Mouse (Mus musculus): ENCODE results near the gene Uqcc3. TPM values are rescaled to one million over a fixed set of nuclear protein-coding genes. Genes with fewer than 3 reads are reported as not detected.
"Not testable (repeated sequence)": the region's sequence is repeated elsewhere in the genome, so short reads cannot be mapped to it uniquely, and the experiment has no call there.

Uqcc3 gene
- polyA plus RNA-seq, 1 experiment from 2014 or later, result 94.5 TPM

- WGBS, result 90% methylated on average over 7 of the region's 7 CpGs
- Histone ChIP-seq H3K27me3 (ENCODE audit: insufficient read depth, low read length) (no peaks in the 10 kb centered on the region), H3K9ac (ENCODE audit: low read depth, low read length) (no peak overlapping the region), H3K27ac (no peak overlapping the region), H3K36me3 (ENCODE audit: insufficient read depth, low read length) (peaks cover 31% of the 10 kb centered on the region), H3K9me3 (replicated peaks; ENCODE audit: low read length) (no peaks in the 10 kb centered on the region), H3K4me2 (ENCODE audit: low read length) (no peak overlapping the region), H3K4me3 (replicated peaks; ENCODE audit: low read depth, low read length) (no peak overlapping the region), H3K4me1 (replicated peaks; ENCODE audit: insufficient read depth, low read length) (0 out of 2 replicates have a peak, but pooled peaks cover 5% of the 10 kb centered on the region)
- DNase-seq (ENCODE audit: low spot score) (no peak), ATAC-seq (replicated peaks; ENCODE audit: low FRiP score, low read depth) (no peak)
- TF ChIP-seq CTCF (IDR thresholded peaks at IDR 0.05; ENCODE audit: low read depth), result no peak
Measured at GRCm38 (mm10) chr19:8875031-8875430, 5.7 kb downstream of the Uqcc3 start.

- Histone ChIP-seq H3K36me3 (ENCODE audit: insufficient read depth, low read length) (peaks cover 31% of the 10 kb centered on the region), H3K4me3 (replicated peaks; ENCODE audit: low read depth, low read length) (peak overlapping the region; percentile 96), H3K4me1 (replicated peaks; ENCODE audit: insufficient read depth, low read length) (0 out of 2 replicates have a peak, but pooled peaks cover 5% of the 10 kb centered on the region), H3K9me3 (replicated peaks; ENCODE audit: low read length) (no peaks in the 10 kb centered on the region), H3K4me2 (ENCODE audit: low read length) (peak overlapping the region; percentile 80), H3K27me3 (ENCODE audit: insufficient read depth, low read length) (no peaks in the 10 kb centered on the region), H3K9ac (ENCODE audit: low read depth, low read length) (peak overlapping the region; percentile 96), H3K27ac (peak overlapping the region; percentile 90)
- 63% methylated on average over 10 of the region's 10 CpGs for WGBS
- DNase-seq (ENCODE audit: low spot score), result no peak
- no peak for ATAC-seq (replicated peaks; ENCODE audit: low FRiP score, low read depth)
- no peak for TF ChIP-seq CTCF (IDR thresholded peaks at IDR 0.05; ENCODE audit: low read depth)
Measured at GRCm38 (mm10) chr19:8872266-8872840, 8.4 kb downstream of the Uqcc3 start.

- WGBS, result 1% methylated on average over 51 of the region's 59 CpGs
- no peak for TF ChIP-seq CTCF (IDR thresholded peaks at IDR 0.05; ENCODE audit: low read depth)
- H3K36me3 ChIP-seq (ENCODE audit: insufficient read depth, low read length), result peaks cover 24% of the 10 kb centered on the region
- H3K27me3 ChIP-seq (ENCODE audit: insufficient read depth, low read length), result no peaks in the 10 kb centered on the region
- H3K9ac ChIP-seq (ENCODE audit: low read depth, low read length), result peak within 1 kb of the TSS; percentile 96
- no peaks in the 10 kb centered on the region for H3K9me3 ChIP-seq (replicated peaks; ENCODE audit: low read length)
- DNase-seq (ENCODE audit: low spot score) (peak; percentile 99), ATAC-seq (replicated peaks; ENCODE audit: low FRiP score, low read depth) (peak; percentile 96)
- H3K4me2 ChIP-seq (ENCODE audit: low read length), result peak within 1 kb of the TSS; percentile 80
- H3K4me3 ChIP-seq (replicated peaks; ENCODE audit: low read depth, low read length), result peak within 1 kb of the TSS; percentile 96
- H3K27ac ChIP-seq, result peak within 1 kb of the TSS; percentile 90
- 0 out of 2 replicates have a peak, but pooled peaks cover 5% of the 10 kb centered on the region for H3K4me1 ChIP-seq (replicated peaks; ENCODE audit: insufficient read depth, low read length)
Measured at GRCm38 (mm10) chr19:8871267-8872186, 9.2 kb downstream of the Uqcc3 start, which contains the start of gene Ubxn1. TSS of gene Ubxn1 (plus strand) at chr19:8871496.

- Histone ChIP-seq H3K9me3 (replicated peaks; ENCODE audit: low read length) (no peaks in the 10 kb centered on the region), H3K4me1 (replicated peaks; ENCODE audit: insufficient read depth, low read length) (0 out of 2 replicates have a peak, but pooled peaks cover 5% of the 10 kb centered on the region), H3K27ac (peak overlapping the region; percentile 60), H3K4me3 (replicated peaks; ENCODE audit: low read depth, low read length) (peak overlapping the region; percentile 96), H3K36me3 (ENCODE audit: insufficient read depth, low read length) (peaks cover 20% of the 10 kb centered on the region), H3K9ac (ENCODE audit: low read depth, low read length) (peak overlapping the region; percentile 96; the same call in 1 of the 2 replicates), H3K27me3 (ENCODE audit: insufficient read depth, low read length) (no peaks in the 10 kb centered on the region), H3K4me2 (ENCODE audit: low read length) (peak overlapping the region; percentile 51)
- ATAC-seq (replicated peaks; ENCODE audit: low FRiP score, low read depth) (no peak), DNase-seq (ENCODE audit: low spot score) (no peak)
- WGBS, result 47% methylated on average over 9 of the region's 9 CpGs
- no peak for TF ChIP-seq CTCF (IDR thresholded peaks at IDR 0.05; ENCODE audit: low read depth)
Measured at GRCm38 (mm10) chr19:8870838-8871237, 9.9 kb downstream of the Uqcc3 start.

GRCm38 (mm10) chr19:8870381-8870780 lies 10.3 kb downstream of the Uqcc3 start:
- H3K27me3 ChIP-seq (ENCODE audit: insufficient read depth, low read length); H3K4me1 ChIP-seq (replicated peaks; ENCODE audit: insufficient read depth, low read length); DNase-seq (ENCODE audit: low spot score); H3K9me3 ChIP-seq (replicated peaks; ENCODE audit: low read length); H3K4me3 ChIP-seq (replicated peaks; ENCODE audit: low read depth, low read length); ATAC-seq (replicated peaks; ENCODE audit: low FRiP score, low read depth); H3K27ac ChIP-seq: not testable (repeated sequence)
- H3K36me3 ChIP-seq (ENCODE audit: insufficient read depth, low read length), result peaks cover 20% of the 10 kb centered on the region
- WGBS, result 76% methylated on average over 3 of the region's 3 CpGs
- 0 out of 2 replicates have a peak overlapping the region, but pooled peaks have one; percentile 96 for H3K9ac ChIP-seq (ENCODE audit: low read depth, low read length)
- H3K4me2 ChIP-seq (ENCODE audit: low read length), result peak overlapping the region; percentile 51; the same call in 1 of the 2 replicates

- no peak for DNase-seq (ENCODE audit: low spot score)
Measured at GRCm38 (mm10) chr19:8864265-8864664, 16.5 kb downstream of the Uqcc3 start.

More at GRCm38 (mm10) chr19:8864265-8864664, 16.5 kb downstream of the Uqcc3 start:
- no peak overlapping the region for H3K27ac ChIP-seq
- TF ChIP-seq CTCF (IDR thresholded peaks at IDR 0.05; ENCODE audit: low read depth), result no peak
- no peaks in the 10 kb centered on the region for H3K4me1 ChIP-seq (replicated peaks; ENCODE audit: insufficient read depth, low read length)
- no peaks in the 10 kb centered on the region for H3K9me3 ChIP-seq (replicated peaks; ENCODE audit: low read length)
- no peak overlapping the region for H3K4me2 ChIP-seq (ENCODE audit: low read length)
- ATAC-seq (replicated peaks; ENCODE audit: low FRiP score, low read depth), result no peak
- 84% methylated on average over 6 of the region's 6 CpGs for WGBS
- no peak overlapping the region for H3K9ac ChIP-seq (ENCODE audit: low read depth, low read length)
- no peak overlapping the region for H3K4me3 ChIP-seq (replicated peaks; ENCODE audit: low read depth, low read length)
- H3K36me3 ChIP-seq (ENCODE audit: insufficient read depth, low read length), result no peaks in the 10 kb centered on the region
- no peaks in the 10 kb centered on the region for H3K27me3 ChIP-seq (ENCODE audit: insufficient read depth, low read length)

All from kidney, postnatal 0 days (tissue).